Mouse (Mus musculus) kidney, postnatal 14 days (tissue): ENCODE data around the gene Bicdl2.
A peak's percentile ranks its signal among the peaks of the same experiment; 100 is the strongest.

Source experiments
- DNase-seq: peaks from one replicate; pipeline ENCODE4 v3.0.0; 2022; ENCODE audit warnings: mixed read lengths

Bicdl2 gene

GRCm38 (mm10) chr17:23660117-23660875 lies at the start of gene Bicdl2:
Gene Bicdl2 (plus strand): TSS chr17:23660506.
- peak; percentile 82 for DNase-seq

- DNase-seq = no peak
Measured at GRCm38 (mm10) chr17:23617087-23617486, 43.2 kb upstream of the Bicdl2 start.

GRCm38 (mm10) chr17:23620351-23620750 lies 40.0 kb upstream of the Bicdl2 start:
- no peak for DNase-seq

- DNase-seq = no peak
Measured at GRCm38 (mm10) chr17:23627813-23628212, 32.5 kb upstream of the Bicdl2 start.

- peak; percentile 82 for DNase-seq
Measured at GRCm38 (mm10) chr17:23630195-23631020, 29.9 kb upstream of the Bicdl2 start.

- DNase-seq = no peak
Measured at GRCm38 (mm10) chr17:23631241-23631640, 29.1 kb upstream of the Bicdl2 start.

GRCm38 (mm10) chr17:23644613-23645495 lies 15.5 kb upstream of the Bicdl2 start, which contains the start of gene Mmp25:
Gene Mmp25 (minus strand): TSS chr17:23645277.
- DNase-seq = peak; percentile 30

GRCm38 (mm10) chr17:23645894-23646293 lies 14.4 kb upstream of the Bicdl2 start:
- no peak for DNase-seq

GRCm38 (mm10) chr17:23651363-23651762 lies 8.9 kb upstream of the Bicdl2 start:
- DNase-seq = no peak

DNA sequence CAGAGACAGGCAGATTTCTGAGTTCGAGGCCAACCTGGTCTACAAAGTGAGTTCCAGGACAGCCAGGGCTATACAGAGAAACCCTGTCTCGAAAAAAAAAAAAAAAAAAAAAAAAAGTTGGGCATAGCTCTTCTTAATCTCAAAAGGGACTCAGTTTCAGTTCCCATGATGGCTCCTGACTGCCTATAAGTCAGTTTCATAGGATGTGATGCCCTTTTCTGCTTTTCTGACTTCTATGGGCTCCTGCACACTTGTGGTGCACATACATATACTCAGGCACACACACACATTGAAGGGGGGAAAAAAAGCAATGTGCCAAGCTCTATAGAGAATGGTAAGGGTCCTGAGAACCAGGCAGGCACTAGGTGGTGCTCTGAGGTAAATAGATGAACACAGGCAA lies 7.0 kb upstream of the Bicdl2 start:
- no peak for DNase-seq

DNA sequence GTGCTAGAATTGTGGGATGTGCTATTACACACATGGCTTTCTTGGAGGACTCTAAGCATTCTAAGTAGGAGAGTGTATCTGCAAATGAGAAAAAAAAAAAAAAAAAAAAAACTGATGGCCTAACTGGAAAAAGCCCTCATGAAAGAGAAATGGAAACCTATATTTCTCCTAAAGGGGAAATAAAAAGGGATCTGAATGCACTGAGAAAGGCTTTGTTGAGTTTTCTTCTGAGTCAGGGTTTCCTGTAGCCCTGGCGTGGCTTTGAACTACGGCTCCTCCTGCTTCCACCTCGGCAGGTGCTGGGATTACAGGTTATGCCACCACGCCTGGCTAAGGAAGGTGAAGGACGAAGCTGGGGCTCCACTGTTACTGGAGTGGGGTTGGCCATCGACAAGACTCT lies 6.3 kb upstream of the Bicdl2 start:
- DNase-seq = no peak

GRCm38 (mm10) chr17:23654410-23654809 lies 5.9 kb upstream of the Bicdl2 start:
- DNase-seq = no peak

- DNase-seq = no peak
Measured at GRCm38 (mm10) chr17:23658450-23658849, 1.9 kb upstream of the Bicdl2 start.

- DNase-seq = no peak
Measured at GRCm38 (mm10) chr17:23660876-23661200, 532 bp downstream of the Bicdl2 start.

DNA sequence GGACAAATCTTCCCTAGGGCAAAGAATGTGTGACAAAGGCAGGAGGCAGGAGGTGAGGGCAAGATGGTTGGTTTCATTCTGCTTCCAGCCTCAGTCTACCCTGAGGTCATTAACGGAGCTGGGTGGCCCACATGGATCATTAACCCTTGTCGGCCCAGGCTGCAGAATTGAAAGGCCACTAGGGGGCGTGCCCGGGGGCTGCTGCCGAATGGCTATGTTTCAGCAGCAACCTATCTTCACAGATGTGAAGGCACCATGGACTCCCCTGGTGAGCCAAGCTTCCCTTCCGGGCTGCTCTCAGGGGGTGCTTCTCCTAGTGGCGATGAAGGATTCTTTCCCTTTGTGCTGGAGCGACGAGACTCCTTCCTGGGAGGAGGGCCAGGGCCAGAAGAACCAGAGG lies 1.2 kb downstream of the Bicdl2 start:
- DNase-seq = no peak

DNA sequence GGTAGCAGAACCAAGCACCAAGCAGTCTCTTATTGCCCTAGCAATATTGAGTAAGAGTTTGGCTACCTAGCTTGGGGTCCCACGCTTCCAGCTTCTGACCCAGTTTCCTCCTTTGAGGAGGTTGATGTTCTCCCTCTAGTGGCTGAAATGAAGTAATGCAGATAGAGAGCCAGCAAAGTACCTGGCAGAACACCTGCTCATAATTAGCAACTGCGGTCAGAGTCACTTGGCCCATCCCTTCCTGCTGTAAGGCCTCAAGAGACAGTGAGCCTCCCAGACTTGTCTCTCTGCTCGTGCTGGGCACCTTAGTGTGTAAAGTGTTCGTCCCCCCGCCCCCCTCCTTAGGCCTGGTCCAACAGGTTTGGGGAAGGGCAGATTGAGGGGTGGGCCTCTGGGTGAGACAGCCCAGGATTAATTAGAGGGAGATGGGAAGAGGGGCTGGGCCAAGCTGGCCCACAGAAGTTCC lies 4.3 kb downstream of the Bicdl2 start:
- no peak for DNase-seq

DNA sequence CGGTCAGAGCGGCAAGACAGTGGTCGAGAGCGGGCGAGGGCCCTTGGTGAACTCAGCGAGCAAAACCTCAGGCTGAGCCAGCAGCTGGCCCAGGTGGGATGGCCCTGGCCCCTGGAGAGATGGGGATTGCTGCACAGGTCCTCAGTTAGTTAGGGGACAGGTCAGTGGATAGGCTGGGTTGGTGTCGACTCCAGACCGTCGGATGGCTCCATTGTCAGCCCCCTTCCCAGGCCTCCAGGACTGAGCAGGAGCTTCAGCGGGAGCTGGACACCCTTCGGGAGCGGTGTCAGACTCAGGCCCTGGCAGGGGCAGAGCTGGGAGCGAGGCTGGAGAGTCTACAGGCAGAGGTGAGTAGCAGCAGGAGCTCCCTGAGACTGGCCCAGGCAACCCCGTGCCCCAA lies 5.2 kb downstream of the Bicdl2 start:
- DNase-seq = no peak

- no peak for DNase-seq
Measured at GRCm38 (mm10) chr17:23670516-23671074, 10.3 kb downstream of the Bicdl2 start.

DNA sequence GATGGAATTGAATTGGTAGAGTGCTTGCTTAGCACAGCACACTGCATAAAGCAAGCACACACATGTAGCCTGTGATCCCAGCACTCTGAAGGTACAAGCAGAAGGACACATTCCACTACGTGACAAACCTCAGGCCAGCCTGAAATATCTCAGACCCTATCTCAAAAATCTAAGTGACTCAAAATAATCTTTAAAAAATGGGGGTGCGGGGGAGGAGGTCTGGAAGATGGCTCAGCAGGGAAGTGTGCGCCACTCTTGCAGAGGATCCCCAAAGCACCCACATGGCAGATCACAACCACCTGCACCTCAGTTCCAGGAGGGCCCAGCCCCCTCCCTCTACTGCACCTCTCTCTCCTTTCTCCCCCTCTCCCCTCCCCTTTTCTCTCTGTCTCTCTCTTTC lies 11.2 kb downstream of the Bicdl2 start:
- DNase-seq = no peak

DNA sequence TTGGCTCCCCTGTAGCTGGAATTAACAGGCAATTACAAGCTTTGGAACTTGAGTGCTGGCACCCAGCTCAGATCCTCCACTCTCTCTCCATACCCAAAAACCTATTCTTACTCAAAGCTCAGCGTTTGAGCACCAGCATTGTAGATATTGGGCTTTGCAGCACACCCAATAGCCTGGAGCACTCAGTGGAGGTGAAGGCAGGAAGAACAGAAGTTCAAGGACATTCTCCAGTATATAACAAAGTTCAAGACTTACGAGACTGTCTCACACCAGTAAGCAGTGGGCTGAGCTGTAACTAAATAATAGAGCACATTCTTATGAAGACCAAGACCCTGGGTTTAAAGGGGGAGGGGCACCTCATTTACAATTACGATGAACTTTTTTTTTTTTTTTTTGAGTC lies 12.5 kb downstream of the Bicdl2 start:
- DNase-seq = no peak

DNA sequence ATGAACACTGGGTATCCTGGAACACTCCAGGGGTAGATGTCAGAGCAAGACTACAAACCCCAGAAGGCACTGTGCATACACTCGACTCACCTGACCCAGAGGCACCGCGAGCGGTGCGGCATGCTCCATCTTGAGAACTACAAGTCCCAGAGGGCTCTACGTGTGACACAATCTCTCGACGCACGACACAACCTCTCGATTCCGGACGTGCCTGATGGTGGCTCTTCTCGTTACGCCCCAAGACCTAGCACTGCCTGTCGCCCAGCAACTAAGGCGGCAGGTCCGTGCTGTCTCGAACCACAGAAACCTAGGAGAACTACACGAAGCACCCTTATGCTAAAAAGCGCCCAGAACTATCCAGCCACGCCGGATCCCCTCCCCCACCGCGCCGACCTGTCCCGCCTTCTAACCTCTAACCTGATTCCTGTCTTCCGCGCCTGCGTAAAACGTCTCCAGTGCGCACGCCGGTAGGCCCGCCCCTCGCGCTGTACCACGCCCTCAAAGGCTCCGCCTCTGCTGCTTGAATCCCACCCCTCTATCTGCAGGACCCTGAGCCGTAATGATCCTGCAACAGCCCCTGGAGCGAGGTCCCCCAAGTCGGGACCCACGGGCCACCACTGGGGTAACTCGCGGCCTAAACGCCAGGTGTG lies 13.2 kb downstream of the Bicdl2 start, which contains the start of the genes Hcfc1r1 and Thoc6:
Hcfc1r1 (plus strand) TSS at position 173 of the 650 bp plus-strand sequence.
Thoc6 (minus strand) TSS at position 459 of the 650 bp plus-strand sequence.
- DNase-seq = peak; percentile 96
